Mouse (Mus musculus) cortical plate, adult 2 months (tissue): ENCODE results near the gene Zswim4. TPM values are rescaled to one million over a fixed set of nuclear protein-coding genes. Genes with fewer than 3 reads are reported as not detected.
"Not testable (repeated sequence)": the region's sequence is repeated elsewhere in the genome, so short reads cannot be mapped to it uniquely, and the experiment has no call there.

Experiments used
- H3K27ac ChIP-seq: fragments of 200-500 bp; 2 replicates; pipeline ENCODE4 v1.5.1; 2012; ENCODE audit warnings: low read length, control low read depth, inconsistent platforms; ENCODE audit not compliant: insufficient read depth
- H3K4me1 ChIP-seq: fragments of 200-500 bp; 2 replicates; pipeline ENCODE4 v1.6.1; 2011; ENCODE audit warnings: low read length; ENCODE audit not compliant: control insufficient read depth, insufficient read depth
- H3K4me3 ChIP-seq: fragments of 200-500 bp; 2 replicates; pipeline ENCODE4 v1.5.1; 2011; ENCODE audit warnings: mild to moderate bottlenecking, low read length, control low read depth; ENCODE audit not compliant: insufficient read depth
- CTCF ChIP-seq: fragments of 200-500 bp; IDR thresholded peaks from 2 replicates; pipeline ENCODE4 v1.5.1; 2011; ENCODE audit warnings: mild to moderate bottlenecking, control low read depth, low read length; ENCODE audit not compliant: insufficient read depth; ENCODE audit errors: extremely low read depth
- POLR2A ChIP-seq: fragments of 200-500 bp; IDR thresholded peaks from 2 replicates; pipeline ENCODE4 v1.6.1; 2011; ENCODE audit warnings: mild to moderate bottlenecking, low read length, control low read depth; ENCODE audit not compliant: insufficient read depth; ENCODE audit errors: extremely low read depth
- polyA plus RNA-seq: library from polyadenylated mRNA; depleted of rRNA; stranded (reverse); fragments of >200 nt; gene quantifications from 2 replicates; pipeline ENCODE4 v1.2.3, GENCODE M21; 2012; rRNA removed

Zswim4 gene
- 12.2 and 13.6 TPM in 2 replicates for polyA plus RNA-seq

GRCm38 (mm10) chr8:84236998-84237473, at the start of gene Zswim4:
TSS of gene Zswim4 (minus strand) at chr8:84237055.
- Histone ChIP-seq H3K27ac (no peak within 1 kb of the TSS), H3K4me1 (peaks cover 2% of the 10 kb centered on the region; the same call in 1 of the 2 replicates), H3K4me3 (peak within 1 kb of the TSS; percentile 71)
- TF ChIP-seq POLR2A (peak; percentile 71; the same call in 1 of the 2 replicates), CTCF (no peak)

- not testable (repeated sequence) for H3K4me3 ChIP-seq, H3K4me1 ChIP-seq, H3K27ac ChIP-seq
- peak; percentile 61 for TF ChIP-seq CTCF
Measured at GRCm38 (mm10) chr8:84285665-84286064, 48.8 kb upstream of the Zswim4 start.

- no peaks in the 10 kb centered on the region for H3K4me1 ChIP-seq
- H3K4me3 ChIP-seq, result no peak overlapping the region
- no peak overlapping the region for H3K27ac ChIP-seq
- TF ChIP-seq POLR2A (no peak), CTCF (no peak)
Measured at GRCm38 (mm10) chr8:84284608-84285063, 47.8 kb upstream of the Zswim4 start.

GRCm38 (mm10) chr8:84280777-84281176, 43.9 kb upstream of the Zswim4 start:
- H3K27ac ChIP-seq, result no peak overlapping the region
- H3K4me1 ChIP-seq, result no peaks in the 10 kb centered on the region
- no peak overlapping the region for H3K4me3 ChIP-seq
- TF ChIP-seq CTCF, result no peak
- TF ChIP-seq POLR2A, result no peak

- Histone ChIP-seq H3K27ac (no peak overlapping the region), H3K4me1 (no peaks in the 10 kb centered on the region), H3K4me3 (no peak overlapping the region)
- TF ChIP-seq POLR2A, result no peak
- no peak for TF ChIP-seq CTCF
Measured at GRCm38 (mm10) chr8:84276447-84276846, 39.6 kb upstream of the Zswim4 start.

GRCm38 (mm10) chr8:84273968-84274367, 37.1 kb upstream of the Zswim4 start:
- Histone ChIP-seq H3K4me1 (peaks cover 4% of the 10 kb centered on the region; the same call in 1 of the 2 replicates), H3K27ac (no peak overlapping the region), H3K4me3 (no peak overlapping the region)
- no peak for TF ChIP-seq POLR2A
- no peak for TF ChIP-seq CTCF

GRCm38 (mm10) chr8:84272302-84272701, 35.4 kb upstream of the Zswim4 start:
- TF ChIP-seq POLR2A, result no peak
- TF ChIP-seq CTCF, result no peak
- H3K4me1 ChIP-seq, result peaks cover 4% of the 10 kb centered on the region; the same call in 1 of the 2 replicates
- H3K27ac ChIP-seq, result no peak overlapping the region
- no peak overlapping the region for H3K4me3 ChIP-seq

GRCm38 (mm10) chr8:84269950-84270773, 33.3 kb upstream of the Zswim4 start, which contains the start of gene Ccdc130:
TSS of gene Ccdc130 (minus strand) at chr8:84270380.
- Histone ChIP-seq H3K4me3 (peak within 1 kb of the TSS; percentile 81), H3K4me1 (peaks cover 4% of the 10 kb centered on the region; the same call in 1 of the 2 replicates), H3K27ac (peak within 1 kb of the TSS; percentile 73)
- TF ChIP-seq POLR2A (peak; percentile 90; the same call in 1 of the 2 replicates), CTCF (no peak)

- TF ChIP-seq POLR2A, result no peak
- TF ChIP-seq CTCF, result no peak
- H3K4me1 ChIP-seq, result peaks cover 3% of the 10 kb centered on the region
- no peak overlapping the region for H3K4me3 ChIP-seq
- no peak overlapping the region for H3K27ac ChIP-seq
Measured at GRCm38 (mm10) chr8:84261098-84261497, 24.2 kb upstream of the Zswim4 start.

- peaks cover 4% of the 10 kb centered on the region for H3K4me1 ChIP-seq
- TF ChIP-seq POLR2A (peak; percentile 92), CTCF (no peak)
- H3K4me3 ChIP-seq, result peak within 1 kb of the TSS; percentile 58
- H3K27ac ChIP-seq, result peak within 1 kb of the TSS; percentile 69
Measured at GRCm38 (mm10) chr8:84256822-84257610, 20.2 kb upstream of the Zswim4 start, which contains the start of gene Mri1. TSS of gene Mri1 (minus strand) at chr8:84257326.
